Mouse (Mus musculus) CH12.LX (cell line): ENCODE data around the gene Cic. TPM values are rescaled to one million over a fixed set of nuclear protein-coding genes. Genes with fewer than 3 reads are reported as not detected.

Experiments
- DNase-seq: peaks from one replicate; pipeline ENCODE4 v3.0.0-alpha.2; 2013; ENCODE audit errors: extremely low read depth
- H3K27ac ChIP-seq: 2 replicates; pipeline ENCODE4 v1.5.1; 2012; ENCODE audit warnings: low read depth, mild to moderate bottlenecking, control low read depth, moderate library complexity; ENCODE audit not compliant: insufficient read depth
- H3K27me3 ChIP-seq: replicated peaks from 2 replicates; pipeline ENCODE3; 2012; ENCODE audit warnings: inconsistent platforms
- H3K36me3 ChIP-seq, 2 experiments: replicated peaks in 1 of 2; 2 replicates each; pipeline versions ENCODE3 to v1.6.1; 2012; ENCODE audit warnings: inconsistent platforms in 1 of 2, low read length in 1 of 2, mild to moderate bottlenecking in 1 of 2, mixed read lengths in 1 of 2, moderate library complexity in 1 of 2; ENCODE audit not compliant: control insufficient read depth in 1 of 2, insufficient read depth in 1 of 2
- H3K4me1 ChIP-seq, 2 experiments: 2 replicates each; pipeline ENCODE4 v1.6.1; 2012; ENCODE audit warnings: inconsistent platforms in 1 of 2, moderate library complexity in 1 of 2; ENCODE audit not compliant: insufficient read depth in 2 of 2, control insufficient read depth in 1 of 2
- H3K4me2 ChIP-seq: 2 replicates; pipeline ENCODE4 v1.6.1; 2012; ENCODE audit warnings: low read depth, mild to moderate bottlenecking, control low read depth; ENCODE audit not compliant: poor library complexity, insufficient read depth, severe bottlenecking
- H3K4me3 ChIP-seq, 3 experiments: fragments of 150-350 bp in 1 of 3; sonication (generic) in 1 of 3; replicated peaks in 1 of 3; 2 replicates each; pipeline versions ENCODE3 to v1.5.1; 2011 to 2012; ENCODE audit warnings: low read depth in 2 of 3, low read length in 2 of 3, mild to moderate bottlenecking in 2 of 3, moderate library complexity in 2 of 3, control low read depth in 1 of 3, improper control_type of control experiment in 1 of 3, inconsistent platforms in 1 of 3, mixed read lengths in 1 of 3; ENCODE audit not compliant: poor library complexity in 1 of 3
- H3K79me2 ChIP-seq: replicated peaks from 2 replicates; pipeline ENCODE4 v1.6.1; 2012; ENCODE audit warnings: mild to moderate bottlenecking, moderate library complexity; ENCODE audit not compliant: control insufficient read depth, poor library complexity, insufficient read depth, severe bottlenecking; ENCODE audit errors: extremely low read depth
- H3K9ac ChIP-seq: 2 replicates; pipeline ENCODE4 v1.6.1; 2012; ENCODE audit warnings: low read depth, mild to moderate bottlenecking, control low read depth, moderate library complexity; ENCODE audit not compliant: insufficient read depth
- H3K9me3 ChIP-seq: replicated peaks from 2 replicates; pipeline ENCODE3; 2012; ENCODE audit warnings: low read length, inconsistent platforms, mixed read lengths
- BHLHE40 ChIP-seq: IDR thresholded peaks from 2 replicates; pipeline ENCODE4 v1.6.1; 2011; ENCODE audit warnings: mild to moderate bottlenecking, low read depth, low read length, improper control_type of control experiment
- CHD1 ChIP-seq: IDR thresholded peaks from 2 replicates; pipeline ENCODE4 v1.6.1; 2012; ENCODE audit warnings: low read depth, low read length, improper control_type of control experiment, inconsistent platforms
- CHD2 ChIP-seq: IDR thresholded peaks from 2 replicates; pipeline ENCODE4 v1.6.1; 2011; ENCODE audit warnings: low read length, improper control_type of control experiment
- CTCF ChIP-seq, 2 experiments: IDR thresholded peaks in 1 of 2; conservative IDR thresholded peaks in 1 of 2; 2 replicates each; pipeline ENCODE4 v1.5.1; 2011 to 2012; ENCODE audit warnings: low read depth in 2 of 2, low read length in 2 of 2, improper control_type of control experiment in 1 of 2, inconsistent platforms in 1 of 2, mild to moderate bottlenecking in 1 of 2, moderate library complexity in 1 of 2
- E2F4 ChIP-seq: IDR thresholded peaks from 2 replicates; pipeline ENCODE4 v1.6.1; 2011; ENCODE audit warnings: low read depth, low read length, improper control_type of control experiment; ENCODE audit not compliant: insufficient replicate concordance
- ELF1 ChIP-seq: IDR thresholded peaks from 2 replicates; pipeline ENCODE4 v1.6.1; 2014; ENCODE audit warnings: low read depth, mild to moderate bottlenecking, inconsistent platforms, low read length, improper control_type of control experiment
- EP300 ChIP-seq: IDR thresholded peaks from 2 replicates; pipeline ENCODE4 v1.6.1; 2011; ENCODE audit warnings: low read length, improper control_type of control experiment
- ETS1 ChIP-seq: conservative IDR thresholded peaks from 2 replicates; pipeline ENCODE4 v1.6.1; 2012; ENCODE audit warnings: low read depth, mild to moderate bottlenecking, inconsistent platforms, low read length, improper control_type of control experiment, moderate library complexity
- GABPA ChIP-seq: IDR thresholded peaks from 2 replicates; pipeline ENCODE4 v1.6.1; 2012; ENCODE audit warnings: low read depth, low read length, improper control_type of control experiment, inconsistent platforms; ENCODE audit not compliant: insufficient replicate concordance
- HCFC1 ChIP-seq: IDR thresholded peaks from 2 replicates; pipeline ENCODE4 v1.6.1; 2012; ENCODE audit warnings: low read depth, mild to moderate bottlenecking, inconsistent platforms, low read length, improper control_type of control experiment
- IRF4 ChIP-seq: IDR thresholded peaks from 2 replicates; pipeline ENCODE4 v1.6.1; 2014; ENCODE audit warnings: low read depth, mild to moderate bottlenecking, inconsistent platforms, low read length, improper control_type of control experiment
- JUN ChIP-seq: IDR thresholded peaks from 2 replicates; pipeline ENCODE4 v1.6.1; 2011; ENCODE audit warnings: low read depth, mild to moderate bottlenecking, low read length, improper control_type of control experiment, moderate library complexity; ENCODE audit not compliant: insufficient read depth
- JUND ChIP-seq: conservative IDR thresholded peaks from 2 replicates; pipeline ENCODE4 v1.6.1; 2011; ENCODE audit warnings: low read depth, low read length, improper control_type of control experiment
- KAT2A ChIP-seq: IDR thresholded peaks from 2 replicates; pipeline ENCODE4 v1.6.1; 2012; ENCODE audit warnings: low read length, improper control_type of control experiment, inconsistent platforms; ENCODE audit not compliant: insufficient replicate concordance
- MAFK ChIP-seq: IDR thresholded peaks from 2 replicates; pipeline ENCODE4 v1.6.1; 2011; ENCODE audit warnings: low read length, improper control_type of control experiment; ENCODE audit not compliant: insufficient replicate concordance
- MAX ChIP-seq: IDR thresholded peaks from 2 replicates; pipeline ENCODE4 v1.6.1; 2011; ENCODE audit warnings: low read length, improper control_type of control experiment
- MAZ ChIP-seq: IDR thresholded peaks from 2 replicates; pipeline ENCODE4 v1.6.1; 2012; ENCODE audit warnings: low read depth, mild to moderate bottlenecking, inconsistent platforms, low read length, improper control_type of control experiment, moderate library complexity
- MEF2A ChIP-seq: IDR thresholded peaks from 2 replicates; pipeline ENCODE4 v1.6.1; 2014; ENCODE audit warnings: low read depth, mild to moderate bottlenecking, inconsistent platforms, low read length, improper control_type of control experiment, borderline replicate concordance
- MXI1 ChIP-seq: IDR thresholded peaks from 2 replicates; pipeline ENCODE4 v1.6.1; 2011; ENCODE audit warnings: mild to moderate bottlenecking, low read depth, low read length, improper control_type of control experiment
- MYC ChIP-seq: IDR thresholded peaks from 2 replicates; pipeline ENCODE4 v1.6.1; 2011; ENCODE audit warnings: low read depth, mild to moderate bottlenecking, improper control_type of control experiment, low read length
- NELFE ChIP-seq: IDR thresholded peaks from 2 replicates; pipeline ENCODE4 v1.6.1; 2011; ENCODE audit warnings: low read depth, low read length, improper control_type of control experiment
- NRF1 ChIP-seq: IDR thresholded peaks from 2 replicates; pipeline ENCODE4 v1.6.1; 2014; ENCODE audit warnings: low read depth, mild to moderate bottlenecking, inconsistent platforms, low read length, improper control_type of control experiment, moderate library complexity
- PAX5 ChIP-seq: IDR thresholded peaks from 2 replicates; pipeline ENCODE4 v1.6.1; 2012; ENCODE audit warnings: low read length, inconsistent platforms, mixed read lengths
- POLR2A ChIP-seq: IDR thresholded peaks from 2 replicates; pipeline ENCODE4 v1.6.1; 2011; ENCODE audit warnings: low read depth, mild to moderate bottlenecking, improper control_type of control experiment, low read length
- POLR2AphosphoS2 ChIP-seq: IDR thresholded peaks from 2 replicates; pipeline ENCODE4 v1.6.1; 2011; ENCODE audit warnings: low read depth, low read length, improper control_type of control experiment
- RAD21 ChIP-seq: IDR thresholded peaks from 2 replicates; pipeline ENCODE4 v1.6.1; 2011; ENCODE audit warnings: low read depth, mild to moderate bottlenecking, low read length, improper control_type of control experiment, moderate library complexity
- RCOR1 ChIP-seq: conservative IDR thresholded peaks from 2 replicates; pipeline ENCODE4 v1.6.1; 2012; ENCODE audit warnings: low read depth, mild to moderate bottlenecking, inconsistent platforms, low read length, improper control_type of control experiment
- SIN3A ChIP-seq: IDR thresholded peaks from 2 replicates; pipeline ENCODE4 v1.6.1; 2012; ENCODE audit warnings: low read length, improper control_type of control experiment, inconsistent platforms
- SMC3 ChIP-seq: IDR thresholded peaks from 2 replicates; pipeline ENCODE4 v1.6.1; 2011; ENCODE audit warnings: low read depth, low read length, improper control_type of control experiment
- TBP ChIP-seq: conservative IDR thresholded peaks from 2 replicates; pipeline ENCODE4 v1.6.1; 2011; ENCODE audit warnings: low read depth, low read length, improper control_type of control experiment
- TCF12 ChIP-seq: IDR thresholded peaks from 2 replicates; pipeline ENCODE4 v1.6.1; 2014; ENCODE audit warnings: low read depth, mild to moderate bottlenecking, inconsistent platforms, low read length, improper control_type of control experiment
- UBTF ChIP-seq: IDR thresholded peaks from 2 replicates; pipeline ENCODE4 v1.6.1; 2012; ENCODE audit warnings: low read depth, mild to moderate bottlenecking, inconsistent platforms, low read length, improper control_type of control experiment, moderate library complexity
- USF1 ChIP-seq: IDR thresholded peaks from 2 replicates; pipeline ENCODE4 v1.6.1; 2014; ENCODE audit warnings: low read depth, mild to moderate bottlenecking, inconsistent platforms, low read length, improper control_type of control experiment
- USF2 ChIP-seq: conservative IDR thresholded peaks from 2 replicates; pipeline ENCODE4 v1.6.1; 2011; ENCODE audit warnings: low read depth, low read length, improper control_type of control experiment
- ZC3H11A ChIP-seq: IDR thresholded peaks from 2 replicates; pipeline ENCODE4 v1.6.1; 2012; ENCODE audit warnings: low read depth, mild to moderate bottlenecking, inconsistent platforms, low read length, improper control_type of control experiment
- ZKSCAN1 ChIP-seq: IDR thresholded peaks from 2 replicates; pipeline ENCODE4 v1.6.1; 2012; ENCODE audit warnings: low read depth, inconsistent platforms, low read length, improper control_type of control experiment, borderline replicate concordance
- ZMIZ1 ChIP-seq: IDR thresholded peaks from 2 replicates; pipeline ENCODE4 v1.6.1; 2012; ENCODE audit warnings: low read depth, mild to moderate bottlenecking, inconsistent platforms, low read length, improper control_type of control experiment
- ZNF384 ChIP-seq: IDR thresholded peaks from 2 replicates; pipeline ENCODE4 v1.6.1; 2012; ENCODE audit warnings: low read depth, low read length, improper control_type of control experiment, inconsistent platforms
- dilution Hi-C: fragments of 300-500 bp; cut with MboI; formaldehyde crosslinking; loops from 2 replicates; pipeline ENCODE4 v1.14.3; 2020; ENCODE audit warnings: low sequenced_read_pairs; ENCODE audit not compliant: extremely low pct_unique_long_range_greater_than_20kb, extremely low pct_ligation_motif_present
- in situ Hi-C: fragments of 300-500 bp; cut with MboI; formaldehyde crosslinking; loops from 3 replicates; pipeline ENCODE4 v1.14.3; 2019; ENCODE audit warnings: low sequenced_read_pairs, low pct_ligation_motif_present, low pct_unique_long_range_greater_than_20kb, mixed read lengths
- polyA plus RNA-seq: library from polyadenylated mRNA; unstranded; fragments of >175 nt; gene quantifications from 2 replicates; pipeline ENCODE4 v1.2.1, GENCODE M21; 2012; ENCODE audit warnings: low read depth; ENCODE audit not compliant: insufficient read length
- total RNA-seq, 2 experiments: library from RNA; depleted of rRNA; stranded (reverse); fragments of 300-350 nt in 1 of 2; fragments of >200 nt in 1 of 2; gene quantifications; 2 replicates each; pipeline ENCODE4 v1.2.3; 2012 to 2014

Gene Cic
- total and polyA plus RNA-seq, 3 experiments: 2.5 to 34.5 (median 21.7) TPM

GRCm38 (mm10) chr7:25333596-25334307, 66.2 kb downstream of the Cic start:
- TF ChIP-seq UBTF: no peak
- TF ChIP-seq MAX: peak; percentile 49
- TF ChIP-seq CHD2: no peak
- TF ChIP-seq ELF1: no peak
- no peak for TF ChIP-seq E2F4
- TF ChIP-seq KAT2A: no peak
- TF ChIP-seq CTCF (conservative IDR thresholded peaks at IDR 0.05 in 1 of 2, IDR thresholded peaks at IDR 0.05 in 1 of 2; ENCODE audit: low read depth in 2 of 2, low read length in 2 of 2): peak; percentile 54 to 95
- 0 out of 2 replicates have a peak, but pooled peaks have one; percentile 16 for TF ChIP-seq TCF12
- TF ChIP-seq RCOR1: no peak
- TF ChIP-seq NRF1: 0 out of 2 replicates have a peak, but pooled peaks have one; percentile 36
- 0 out of 2 replicates have a peak, but pooled peaks have one; percentile 23 for TF ChIP-seq MAZ
- TF ChIP-seq EP300: no peak
- TF ChIP-seq RAD21: peak; percentile 87
- no peak for TF ChIP-seq POLR2AphosphoS2
- no peak for TF ChIP-seq SIN3A
- peak; percentile 58; the same call in 1 of the 2 replicates for TF ChIP-seq MYC
- TF ChIP-seq CHD1: no peak
- TF ChIP-seq JUN: no peak
- no peak for TF ChIP-seq HCFC1
- no peak for TF ChIP-seq MAFK
- TF ChIP-seq ZC3H11A: peak; percentile 54
- TF ChIP-seq IRF4: no peak
- no peak for TF ChIP-seq MXI1
- no peak for TF ChIP-seq USF1
- TF ChIP-seq ZKSCAN1: no peak
- TF ChIP-seq BHLHE40: no peak
- TF ChIP-seq ETS1: no peak
- TF ChIP-seq ZNF384: no peak
- no peak for TF ChIP-seq GABPA
- TF ChIP-seq MEF2A: no peak
- TF ChIP-seq USF2: no peak
- peak; percentile 94 for TF ChIP-seq SMC3
- TF ChIP-seq PAX5: no peak
- no peak for TF ChIP-seq JUND
- TF ChIP-seq ZMIZ1: no peak
- TF ChIP-seq NELFE: no peak; the same call in 1 of the 2 replicates
- no peak for TF ChIP-seq TBP
- TF ChIP-seq POLR2A: no peak
- Histone ChIP-seq H3K4me2 (no peak overlapping the region), H3K4me3 (no peak overlapping the region), H3K4me1 (no peaks in the 10 kb centered on the region), H3K27me3 (peaks cover 26% of the 10 kb centered on the region), H3K27ac (no peak overlapping the region), H3K9ac (no peak overlapping the region), H3K9me3 (no peaks in the 10 kb centered on the region), H3K79me2 (no peaks in the 10 kb centered on the region), H3K36me3 (no peaks in the 10 kb centered on the region)
- dilution Hi-C loops: no loop called here
- in situ Hi-C loops: no loop called here
- DNase-seq: peak; percentile 76
